Mouse (Mus musculus) CD4-positive naive resting alpha-beta T cell, adult 57 days (primary cell): ENCODE data around the gene Thap7. TPM values are rescaled to one million over a fixed set of nuclear protein-coding genes. Genes with fewer than 3 reads are reported as not detected.

ENCODE experiments used
- total RNA-seq: library from RNA; stranded (reverse); gene quantifications from one replicate; pipeline ENCODE4 v1.2.4, GENCODE M21; 2023

The Thap7 gene
- total RNA-seq: 41.0 TPM

GRCm38 (mm10) chr16:17530640-17531288, at the start of gene Thap7:
TSS of gene Thap7 (minus strand) at chr16:17531136.

DNA sequence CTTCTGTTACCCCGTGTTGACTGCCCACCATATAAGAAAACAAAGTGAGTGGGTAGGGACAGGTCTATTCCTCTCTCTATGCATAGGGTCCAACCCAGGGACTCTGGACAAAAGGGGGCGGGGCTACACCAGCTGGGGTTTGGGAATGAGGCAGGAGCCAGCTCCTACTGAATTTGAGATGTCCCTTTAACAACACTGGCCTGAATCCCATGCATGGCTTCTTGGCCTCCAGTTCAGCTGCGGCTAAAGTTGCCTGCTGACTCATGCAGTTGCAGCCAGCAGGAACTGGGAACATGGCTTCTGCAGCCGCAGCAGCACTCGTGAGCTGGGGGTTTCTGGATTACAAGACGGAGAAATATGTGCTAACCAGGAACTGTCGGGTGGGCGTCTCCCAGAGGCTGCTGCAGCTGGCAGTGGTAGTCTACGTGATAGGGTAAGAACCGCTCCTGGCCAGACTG, 30.8 kb upstream of the Thap7 start, which contains the start of gene P2rx6:
Gene P2rx6, plus strand, starts transcription at position 135 of the 458 bp plus-strand sequence.

DNA sequence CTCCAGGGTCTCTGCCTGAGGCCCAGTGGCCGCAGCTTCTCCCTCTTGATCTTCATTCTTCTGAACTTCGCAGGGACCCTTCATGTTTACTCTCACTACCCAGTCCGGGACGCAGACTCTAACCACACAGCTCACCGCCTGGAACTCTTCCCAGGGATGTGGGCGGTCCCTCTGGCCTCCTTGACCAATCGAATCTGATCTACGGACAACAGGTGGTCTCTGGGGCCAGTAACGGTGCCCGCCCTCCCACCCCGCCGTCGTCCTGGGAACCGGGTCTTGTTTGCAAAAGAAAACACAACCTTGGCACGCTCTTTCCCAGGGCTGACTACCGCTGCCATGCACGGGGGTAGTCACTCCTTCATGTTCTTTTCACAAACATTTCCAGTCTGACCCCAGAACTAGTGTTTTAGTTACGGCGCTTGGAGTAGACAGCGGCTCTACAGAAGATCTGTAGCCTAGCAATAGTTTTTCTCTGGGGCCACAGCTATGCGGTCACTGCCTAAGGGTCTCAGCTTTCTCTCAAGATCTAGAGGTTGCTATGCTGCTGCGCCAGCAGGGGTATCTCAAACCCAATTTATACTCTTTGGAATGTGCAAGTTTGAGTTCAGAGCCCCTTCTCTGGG, 30.3 kb upstream of the Thap7 start, which contains the start of gene Lrrc74b:
Gene Lrrc74b, minus strand, starts transcription at position 120 of the 623 bp plus-strand sequence.

GRCm38 (mm10) chr16:17508546-17509239, 22.2 kb downstream of the Thap7 start, which contains the start of gene Lztr1:
TSS of gene Lztr1 (plus strand) at chr16:17508688.

GRCm38 (mm10) chr16:17489469-17490111, 41.3 kb downstream of the Thap7 start, which contains the start of gene Aifm3:
TSS of gene Aifm3 (plus strand) at chr16:17489611.

Other genes starting within 250 kb of the Thap7 start
- gene Serpind1, start 199.8 kb downstream of the Thap7 start, total RNA-seq: not detected
- gene Snap29, start 125.2 kb downstream of the Thap7 start, total RNA-seq: 21.2 TPM
- 127 TPM for gene Pi4ka, start 124.8 kb downstream of the Thap7 start, total RNA-seq
- 64.5 TPM for gene Crkl, start 79.1 kb downstream of the Thap7 start, total RNA-seq
- 0.21 TPM for gene Aifm3, start 41.5 kb downstream of the Thap7 start, total RNA-seq
- gene Lztr1, start 22.4 kb downstream of the Thap7 start, total RNA-seq: 62.5 TPM
- not detected for gene Lrrc74b, start 30.1 kb upstream of the Thap7 start, total RNA-seq
- not detected for gene P2rx6, start 30.7 kb upstream of the Thap7 start, total RNA-seq
- 0.56 TPM for gene Slc7a4, start 52.1 kb upstream of the Thap7 start, total RNA-seq
- 43.7 TPM for gene Smpd4, start 88.2 kb upstream of the Thap7 start, total RNA-seq
- gene Ccdc74a, start 115.3 kb upstream of the Thap7 start, total RNA-seq: not detected
- 137 TPM for gene Med15, start 201.8 kb upstream of the Thap7 start, total RNA-seq
- 22.1 TPM for gene Klhl22, start 228.5 kb upstream of the Thap7 start, total RNA-seq